Mouse (Mus musculus): ENCODE measurements at regions not wholly inside any gene's neighbourhood (a gene's known extent, or its start where the extent isn't known, plus 50 kb on each side); places are given as distances from the start of the nearest gene placed in this dataset.

GRCm38 (mm10) chr13:44609606-44610005 is 119.7 kb upstream of the Jarid2 start:
- WGBS = 62% methylated on average over 5 of the region's 5 CpGs

GRCm38 (mm10) chr13:44615696-44616095 is 113.6 kb upstream of the Jarid2 start:
- Histone ChIP-seq H3K4me3 (ENCODE audit: low read length) (no peak overlapping the region), H3K9ac (replicated peaks; ENCODE audit: low read length) (no peak overlapping the region), H3K27ac (ENCODE audit: low read length) (no peak overlapping the region), H3K9me3 (ENCODE audit: low read length) (no peaks in the 10 kb centered on the region), H3K36me3 (ENCODE audit: insufficient read depth, low read length) (no peaks in the 10 kb centered on the region), H3K4me2 (replicated peaks; ENCODE audit: low read depth, low read length) (no peak overlapping the region), H3K27me3 (ENCODE audit: insufficient read depth, low read length) (no peaks in the 10 kb centered on the region), H3K4me1 (ENCODE audit: insufficient read depth, low read length) (no peaks in the 10 kb centered on the region)
- WGBS = 45% methylated on average over 8 of the region's 8 CpGs
- no peak for ATAC-seq (ENCODE audit: low FRiP score, low TSS enrichment)

More at GRCm38 (mm10) chr13:44609606-44610005, 119.7 kb upstream of the Jarid2 start:
- no peak overlapping the region for H3K27ac ChIP-seq (ENCODE audit: low read length)
- H3K4me2 ChIP-seq (replicated peaks; ENCODE audit: low read depth, low read length) = no peak overlapping the region
- H3K27me3 ChIP-seq (ENCODE audit: insufficient read depth, low read length) = no peaks in the 10 kb centered on the region
- H3K36me3 ChIP-seq (ENCODE audit: insufficient read depth, low read length) = no peaks in the 10 kb centered on the region
- no peak for ATAC-seq (ENCODE audit: low FRiP score, low TSS enrichment)
- no peaks in the 10 kb centered on the region for H3K9me3 ChIP-seq (ENCODE audit: low read length)
- H3K4me1 ChIP-seq (ENCODE audit: insufficient read depth, low read length) = no peaks in the 10 kb centered on the region
- no peak overlapping the region for H3K9ac ChIP-seq (replicated peaks; ENCODE audit: low read length)
- H3K4me3 ChIP-seq (ENCODE audit: low read length) = no peak overlapping the region

- no peak overlapping the region for H3K9ac ChIP-seq (replicated peaks; ENCODE audit: low read length)
- WGBS = 12% methylated on average over 3 of the region's 3 CpGs
- H3K27me3 ChIP-seq (ENCODE audit: insufficient read depth, low read length) = no peaks in the 10 kb centered on the region
- H3K36me3 ChIP-seq (ENCODE audit: insufficient read depth, low read length) = no peaks in the 10 kb centered on the region
- H3K9me3 ChIP-seq (ENCODE audit: low read length) = no peaks in the 10 kb centered on the region
- H3K4me3 ChIP-seq (ENCODE audit: low read length) = no peak overlapping the region
- H3K4me1 ChIP-seq (ENCODE audit: insufficient read depth, low read length) = peaks cover 10% of the 10 kb centered on the region
- no peak overlapping the region for H3K4me2 ChIP-seq (replicated peaks; ENCODE audit: low read depth, low read length)
- no peak for ATAC-seq (ENCODE audit: low FRiP score, low TSS enrichment)
- no peak overlapping the region for H3K27ac ChIP-seq (ENCODE audit: low read length)
Measured at GRCm38 (mm10) chr13:44618368-44618767, 110.9 kb upstream of the Jarid2 start.

DNA sequence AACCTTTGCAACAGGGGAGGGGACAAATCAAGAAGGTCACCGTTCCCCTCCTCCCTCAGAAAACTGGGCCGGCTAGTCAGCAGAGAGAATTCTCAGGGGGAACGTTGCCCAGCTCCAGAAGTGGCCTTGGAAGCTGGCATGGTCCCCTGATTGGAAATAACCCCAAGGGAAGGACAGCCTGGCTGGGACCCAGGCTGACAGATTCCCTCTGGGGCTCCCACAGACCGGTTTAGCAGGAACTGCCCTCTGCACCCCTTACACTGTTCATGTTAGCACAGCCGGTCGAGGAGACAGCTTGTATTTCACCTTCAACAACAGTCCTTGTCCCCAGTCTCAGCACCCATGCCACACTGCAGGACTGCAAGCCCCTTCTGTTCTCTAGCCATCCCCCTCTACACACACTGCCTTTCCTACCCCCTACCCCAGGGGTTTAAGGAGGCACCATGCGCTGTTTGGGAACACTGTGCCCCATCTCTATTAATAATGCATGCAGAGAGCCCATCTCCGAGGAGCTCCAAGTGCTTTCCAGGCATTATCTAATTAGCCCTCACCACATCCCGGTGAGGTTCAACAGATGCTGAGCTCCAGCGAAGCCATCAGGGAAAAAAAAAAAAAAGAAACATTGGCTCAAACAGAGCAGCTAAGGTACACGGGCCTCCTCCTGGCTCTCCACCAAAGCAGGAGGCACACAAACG is 106.5 kb upstream of the Jarid2 start:
- H3K27ac ChIP-seq (ENCODE audit: low read length) = no peak overlapping the region; the same call in 1 of the 2 replicates
- WGBS = 37% methylated on average over 12 of the region's 12 CpGs
- H3K4me1 ChIP-seq (ENCODE audit: insufficient read depth, low read length) = peaks cover 29% of the 10 kb centered on the region
- no peak for ATAC-seq (ENCODE audit: low FRiP score, low TSS enrichment)
- 0 out of 2 replicates have a peak overlapping the region, but pooled peaks have one; percentile 22 for H3K9ac ChIP-seq (replicated peaks; ENCODE audit: low read length)
- H3K36me3 ChIP-seq (ENCODE audit: insufficient read depth, low read length) = no peaks in the 10 kb centered on the region
- no peaks in the 10 kb centered on the region for H3K9me3 ChIP-seq (ENCODE audit: low read length)
- no peaks in the 10 kb centered on the region for H3K27me3 ChIP-seq (ENCODE audit: insufficient read depth, low read length)
- H3K4me3 ChIP-seq (ENCODE audit: low read length) = no peak overlapping the region
- H3K4me2 ChIP-seq (replicated peaks; ENCODE audit: low read depth, low read length) = no peak overlapping the region

DNA sequence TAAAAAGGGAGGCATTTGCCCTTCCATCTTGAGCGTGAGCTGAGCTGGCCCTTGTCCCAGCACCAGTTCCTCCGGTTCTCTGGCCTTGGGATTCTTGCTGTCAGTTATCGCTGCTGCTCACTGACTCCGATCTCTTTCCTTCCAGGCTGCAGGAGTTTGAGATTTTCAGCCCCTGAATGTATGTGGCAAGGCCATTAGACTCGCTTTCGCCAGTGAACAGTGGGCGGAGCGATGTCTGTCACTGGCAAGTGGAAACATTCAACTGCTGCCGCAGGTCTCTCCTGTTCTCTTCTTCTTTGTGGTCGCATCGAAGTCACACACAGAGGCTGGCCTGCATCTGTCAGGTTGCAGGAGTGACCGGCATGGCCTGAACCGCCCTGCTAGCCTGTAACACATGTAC is 104.6 kb upstream of the Jarid2 start:
- Histone ChIP-seq H3K27me3 (ENCODE audit: insufficient read depth, low read length) (no peaks in the 10 kb centered on the region), H3K4me1 (ENCODE audit: insufficient read depth, low read length) (peaks cover 29% of the 10 kb centered on the region), H3K27ac (ENCODE audit: low read length) (no peak overlapping the region), H3K4me2 (replicated peaks; ENCODE audit: low read depth, low read length) (no peak overlapping the region), H3K36me3 (ENCODE audit: insufficient read depth, low read length) (no peaks in the 10 kb centered on the region), H3K9me3 (ENCODE audit: low read length) (no peaks in the 10 kb centered on the region), H3K9ac (replicated peaks; ENCODE audit: low read length) (no peak overlapping the region), H3K4me3 (ENCODE audit: low read length) (no peak overlapping the region)
- no peak for ATAC-seq (ENCODE audit: low FRiP score, low TSS enrichment)
- WGBS = 62% methylated on average over 13 of the region's 13 CpGs

DNA sequence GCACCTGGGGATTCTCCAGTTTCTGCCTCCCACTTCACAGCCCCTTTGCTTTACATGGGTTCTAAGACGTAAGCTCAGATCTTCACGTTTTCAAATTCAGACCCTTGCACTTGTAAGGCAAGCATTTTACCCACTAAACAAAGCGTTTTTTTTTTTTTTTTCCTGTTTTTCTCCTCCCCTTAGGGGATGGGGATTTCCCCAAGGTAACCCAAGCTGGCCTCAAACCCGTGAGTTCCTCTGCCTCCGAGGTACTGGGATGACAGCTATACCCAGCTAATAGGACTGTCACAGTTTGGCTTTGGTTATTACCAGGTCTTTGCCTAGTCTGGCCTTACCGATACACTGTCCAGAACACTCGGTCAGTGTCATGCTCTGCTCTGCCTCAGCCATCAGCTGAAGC is 103.5 kb upstream of the Jarid2 start:
- Histone ChIP-seq H3K9ac (replicated peaks; ENCODE audit: low read length) (no peak overlapping the region), H3K27me3 (ENCODE audit: insufficient read depth, low read length) (no peaks in the 10 kb centered on the region), H3K36me3 (ENCODE audit: insufficient read depth, low read length) (no peaks in the 10 kb centered on the region), H3K9me3 (ENCODE audit: low read length) (no peaks in the 10 kb centered on the region), H3K27ac (ENCODE audit: low read length) (no peak overlapping the region), H3K4me3 (ENCODE audit: low read length) (no peak overlapping the region), H3K4me1 (ENCODE audit: insufficient read depth, low read length) (peaks cover 33% of the 10 kb centered on the region), H3K4me2 (replicated peaks; ENCODE audit: low read depth, low read length) (no peak overlapping the region)
- 58% methylated on average over 7 of the region's 7 CpGs for WGBS
- ATAC-seq (ENCODE audit: low FRiP score, low TSS enrichment) = no peak

- no peaks in the 10 kb centered on the region for H3K9me3 ChIP-seq (ENCODE audit: low read length)
- no peaks in the 10 kb centered on the region for H3K36me3 ChIP-seq (ENCODE audit: insufficient read depth, low read length)
- no peak overlapping the region for H3K9ac ChIP-seq (replicated peaks; ENCODE audit: low read length)
- H3K27me3 ChIP-seq (ENCODE audit: insufficient read depth, low read length) = no peaks in the 10 kb centered on the region
- H3K4me1 ChIP-seq (ENCODE audit: insufficient read depth, low read length) = peaks cover 33% of the 10 kb centered on the region
- ATAC-seq (ENCODE audit: low FRiP score, low TSS enrichment) = peak; percentile 57; the same call in 1 of the 2 replicates
- H3K4me2 ChIP-seq (replicated peaks; ENCODE audit: low read depth, low read length) = no peak overlapping the region
- H3K4me3 ChIP-seq (ENCODE audit: low read length) = no peak overlapping the region
- no peak overlapping the region for H3K27ac ChIP-seq (ENCODE audit: low read length)
- 34% methylated on average over 11 of the region's 11 CpGs for WGBS
Measured at GRCm38 (mm10) chr13:44626806-44627205, 102.5 kb upstream of the Jarid2 start.

DNA sequence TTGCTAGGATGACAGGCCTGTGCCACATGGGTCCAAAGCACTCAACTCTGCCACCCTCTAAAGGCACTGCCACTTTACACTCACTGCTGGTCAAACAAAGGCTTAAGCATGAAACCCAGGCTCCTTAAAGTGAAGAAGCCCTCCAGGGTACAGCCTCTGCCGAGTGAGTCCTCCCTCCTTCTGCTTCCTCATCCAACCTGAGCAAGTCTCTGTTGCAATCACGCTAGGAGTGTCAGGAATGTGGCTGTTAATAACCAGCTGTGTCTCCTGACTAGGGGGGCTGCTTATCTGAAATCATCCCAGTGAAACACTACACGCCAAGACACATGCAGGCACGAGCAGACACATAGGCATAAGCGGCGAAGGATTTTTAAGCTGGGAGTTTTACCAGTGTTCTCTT is 99.2 kb upstream of the Jarid2 start:
- no peak for ATAC-seq (ENCODE audit: low FRiP score, low TSS enrichment)
- H3K4me1 ChIP-seq (ENCODE audit: insufficient read depth, low read length) = peaks cover 28% of the 10 kb centered on the region
- no peaks in the 10 kb centered on the region for H3K9me3 ChIP-seq (ENCODE audit: low read length)
- no peaks in the 10 kb centered on the region for H3K36me3 ChIP-seq (ENCODE audit: insufficient read depth, low read length)
- H3K27me3 ChIP-seq (ENCODE audit: insufficient read depth, low read length) = no peaks in the 10 kb centered on the region
- no peak overlapping the region for H3K4me2 ChIP-seq (replicated peaks; ENCODE audit: low read depth, low read length)
- no peak overlapping the region for H3K27ac ChIP-seq (ENCODE audit: low read length)
- H3K4me3 ChIP-seq (ENCODE audit: low read length) = no peak overlapping the region
- 37% methylated on average over 6 of the region's 6 CpGs for WGBS
- no peak overlapping the region for H3K9ac ChIP-seq (replicated peaks; ENCODE audit: low read length)

- Histone ChIP-seq H3K36me3 (ENCODE audit: insufficient read depth, low read length) (no peaks in the 10 kb centered on the region), H3K9me3 (ENCODE audit: low read length) (no peaks in the 10 kb centered on the region), H3K4me3 (ENCODE audit: low read length) (0 out of 2 replicates have a peak overlapping the region, but pooled peaks have one; percentile 7), H3K27ac (ENCODE audit: low read length) (peak overlapping the region; percentile 57), H3K4me2 (replicated peaks; ENCODE audit: low read depth, low read length) (peak overlapping the region; percentile 40), H3K9ac (replicated peaks; ENCODE audit: low read length) (peak overlapping the region; percentile 1; the same call in 1 of the 2 replicates), H3K4me1 (ENCODE audit: insufficient read depth, low read length) (peaks cover 28% of the 10 kb centered on the region), H3K27me3 (ENCODE audit: insufficient read depth, low read length) (no peaks in the 10 kb centered on the region)
- ATAC-seq (ENCODE audit: low FRiP score, low TSS enrichment) = no peak
- 10% methylated on average over 11 of the region's 11 CpGs for WGBS
Measured at GRCm38 (mm10) chr13:44634616-44635015, 94.7 kb upstream of the Jarid2 start.

GRCm38 (mm10) chr13:44635221-44636007 is 93.9 kb upstream of the Jarid2 start:
- peak overlapping the region; percentile 20 for H3K9ac ChIP-seq (replicated peaks; ENCODE audit: low read length)
- no peaks in the 10 kb centered on the region for H3K36me3 ChIP-seq (ENCODE audit: insufficient read depth, low read length)
- no peaks in the 10 kb centered on the region for H3K9me3 ChIP-seq (ENCODE audit: low read length)
- H3K27ac ChIP-seq (ENCODE audit: low read length) = no peak overlapping the region; the same call in 1 of the 2 replicates
- peaks cover 24% of the 10 kb centered on the region for H3K4me1 ChIP-seq (ENCODE audit: insufficient read depth, low read length)
- peak overlapping the region; percentile 7; the same call in 1 of the 2 replicates for H3K4me3 ChIP-seq (ENCODE audit: low read length)
- H3K27me3 ChIP-seq (ENCODE audit: insufficient read depth, low read length) = no peaks in the 10 kb centered on the region
- WGBS = 3% methylated on average over 9 of the region's 12 CpGs
- peak overlapping the region; percentile 40 for H3K4me2 ChIP-seq (replicated peaks; ENCODE audit: low read depth, low read length)
- ATAC-seq (ENCODE audit: low FRiP score, low TSS enrichment) = peak; percentile 62

All from kidney, embryonic 16.5 days (tissue).